Mouse (Mus musculus): ENCODE measurements at regions not wholly inside any gene's neighbourhood (a gene's known extent, or its start where the extent isn't known, plus 50 kb on each side); places are given as distances from the start of the nearest gene placed in this dataset.

DNA sequence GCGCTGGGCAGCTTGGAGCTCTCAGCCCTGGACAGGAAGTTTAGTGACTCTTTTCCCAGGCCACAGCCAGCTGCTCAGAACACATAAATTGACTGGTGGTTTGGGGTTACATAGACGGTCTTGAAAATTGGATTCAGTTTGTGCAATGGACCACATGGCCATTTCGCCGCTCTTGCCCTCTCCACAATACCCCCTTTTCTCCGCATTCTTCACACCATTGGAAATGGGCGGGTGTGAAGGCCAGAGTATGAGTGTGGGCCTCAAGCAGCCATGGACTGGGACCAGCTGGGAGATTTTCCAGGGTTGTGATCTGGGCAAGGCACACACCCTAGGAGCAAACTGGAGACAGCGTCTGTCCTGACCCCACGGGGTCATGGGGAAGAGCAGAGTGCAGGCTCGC is 135.1 kb upstream of the Cops8 start:
- no peak for DNase-seq

DNA sequence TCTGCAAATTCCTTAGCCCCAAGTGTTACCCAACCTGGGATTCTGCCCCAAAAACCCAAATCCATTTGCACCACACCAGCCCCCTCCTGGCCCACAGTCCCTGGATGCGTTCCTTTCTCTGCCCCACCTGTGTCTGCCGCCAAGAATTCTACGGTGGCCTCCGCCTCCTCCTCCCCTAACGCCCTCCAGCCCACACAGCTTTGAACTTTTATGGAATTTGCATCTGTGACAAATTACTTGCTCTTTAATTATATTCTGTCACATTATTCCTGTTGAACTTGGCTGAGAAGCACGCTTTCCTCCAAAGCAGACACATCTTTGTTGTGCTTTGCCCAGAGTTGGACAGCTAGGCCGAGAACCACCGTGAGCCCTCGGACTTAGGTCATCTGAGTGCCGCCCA is 131.8 kb upstream of the Cops8 start:
- no peak for DNase-seq

DNA sequence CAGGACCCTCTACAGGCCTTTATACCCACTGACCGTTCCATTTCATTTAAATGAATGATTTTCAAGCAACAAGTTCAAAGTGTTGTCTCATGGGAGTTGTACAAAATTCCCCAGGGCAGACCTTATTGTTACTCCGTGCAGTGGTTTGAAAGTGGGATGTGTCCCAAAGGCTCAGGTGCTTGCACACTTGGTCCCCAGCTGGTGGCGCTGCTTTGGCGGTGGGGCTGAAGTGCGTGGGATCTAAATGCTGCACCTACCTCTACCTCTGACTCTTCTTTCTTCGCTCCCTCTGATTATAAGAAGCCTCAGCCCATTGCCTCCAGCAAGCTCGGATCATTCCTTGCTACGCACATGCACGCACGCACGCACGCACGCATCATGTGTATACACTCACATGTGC is 131.0 kb upstream of the Cops8 start:
- DNase-seq: no peak

DNA sequence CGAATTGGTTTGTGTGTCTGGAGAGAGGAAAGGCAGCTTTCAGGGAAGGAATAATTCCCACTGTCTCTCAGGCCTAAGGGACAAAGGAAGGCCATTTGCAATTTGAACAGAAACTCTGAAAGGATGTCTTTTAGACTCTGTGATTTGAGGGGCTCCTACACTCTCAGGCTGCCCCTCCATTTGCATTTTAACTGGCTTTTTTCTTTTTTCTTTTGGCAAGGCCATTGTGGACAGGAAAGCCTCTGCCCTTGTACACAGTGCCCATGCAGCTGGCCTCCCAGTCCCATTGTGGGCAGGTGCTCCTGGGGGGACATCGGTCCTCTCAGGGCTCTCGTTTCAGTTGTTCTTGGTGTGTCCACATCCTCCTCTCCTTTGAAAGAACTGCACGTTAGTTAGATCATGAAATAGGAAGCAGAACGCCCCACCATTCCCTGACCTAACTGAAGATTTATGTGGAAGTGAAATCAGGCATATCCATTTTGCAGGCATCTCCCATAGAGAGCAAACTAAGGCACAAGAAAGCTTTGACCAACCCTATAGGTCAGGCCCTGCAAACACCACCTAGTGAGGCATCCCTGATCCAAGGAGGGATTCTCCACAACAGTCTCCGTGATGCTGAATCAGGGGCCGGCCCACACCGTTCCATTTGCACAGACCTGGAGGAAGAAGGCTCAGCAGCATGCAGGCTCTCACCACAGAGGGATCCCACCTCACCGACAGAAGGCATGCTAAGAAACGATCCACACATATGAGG is 127.5 kb upstream of the Cops8 start:
- DNase-seq: no peak

DNA sequence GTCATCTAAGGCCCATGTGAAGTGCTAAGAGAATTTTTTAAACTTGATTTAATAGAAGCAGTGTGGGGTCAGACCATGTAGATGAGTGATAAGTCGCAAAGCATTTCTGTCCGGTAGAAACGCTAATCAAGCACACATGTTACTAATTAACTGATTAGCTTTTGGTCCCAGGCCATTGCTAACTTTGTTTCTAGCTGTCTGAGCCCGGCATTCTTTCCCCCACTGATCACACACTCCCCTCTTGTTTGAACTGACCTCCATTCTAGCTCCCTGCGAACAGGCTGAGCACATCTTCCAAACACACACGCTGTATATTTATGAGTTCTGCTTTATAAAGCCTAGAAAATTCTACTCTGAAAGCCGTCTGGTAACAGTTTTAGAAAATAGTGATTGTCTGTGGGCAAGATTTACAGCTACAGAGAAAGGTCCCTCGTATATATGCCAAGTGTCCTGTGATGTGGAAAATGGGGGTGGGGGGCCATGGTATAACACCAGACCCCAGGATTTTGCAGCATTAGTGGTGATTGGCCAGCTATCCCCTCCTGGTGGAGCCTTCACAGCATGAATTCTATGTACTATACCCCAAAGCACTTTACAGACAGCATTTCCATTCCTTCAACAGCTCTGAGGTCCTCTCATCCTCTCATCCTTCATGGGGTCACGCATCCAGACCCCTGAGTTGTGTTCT is 126.1 kb upstream of the Cops8 start:
- no peak for DNase-seq

DNA sequence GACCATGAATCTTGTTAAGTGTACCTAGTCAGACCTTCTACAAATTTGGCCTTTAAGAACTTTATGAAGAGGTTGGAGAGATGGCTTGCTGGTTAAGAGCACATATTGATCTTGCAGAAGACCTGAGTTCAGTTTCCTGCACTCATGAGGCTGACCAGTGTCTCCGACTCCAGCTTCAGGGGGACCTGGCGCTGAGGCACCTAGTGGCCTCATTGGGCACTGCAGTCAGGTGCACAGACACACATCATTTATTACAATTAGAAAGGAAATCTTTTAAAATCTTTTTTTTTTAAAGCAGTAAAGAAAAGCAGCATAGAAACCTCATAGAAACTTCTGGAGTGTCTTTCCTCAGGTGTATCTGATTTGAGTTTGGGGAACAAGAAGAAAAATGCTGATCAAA is 123.9 kb upstream of the Cops8 start:
- DNase-seq: no peak

DNA sequence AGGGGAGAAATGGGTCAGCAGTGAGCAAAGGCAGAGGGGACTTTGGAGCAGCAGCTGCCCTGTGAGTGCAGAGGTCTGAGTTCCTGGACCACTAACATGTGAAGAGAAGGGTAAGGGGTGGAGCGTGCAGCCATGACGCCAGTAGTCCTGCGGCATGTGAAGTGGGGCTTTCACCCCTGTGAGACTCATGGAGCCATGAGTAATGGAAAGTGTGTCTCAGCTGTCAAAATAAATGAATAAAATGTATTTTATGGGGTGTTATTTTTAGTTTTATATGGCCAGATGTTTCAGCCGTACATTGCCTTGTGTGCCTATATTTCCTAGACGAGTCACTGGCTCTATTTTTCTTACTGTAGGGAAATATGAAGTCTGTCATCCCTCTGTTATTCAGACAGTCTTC is 121.5 kb upstream of the Cops8 start:
- no peak for DNase-seq

DNA sequence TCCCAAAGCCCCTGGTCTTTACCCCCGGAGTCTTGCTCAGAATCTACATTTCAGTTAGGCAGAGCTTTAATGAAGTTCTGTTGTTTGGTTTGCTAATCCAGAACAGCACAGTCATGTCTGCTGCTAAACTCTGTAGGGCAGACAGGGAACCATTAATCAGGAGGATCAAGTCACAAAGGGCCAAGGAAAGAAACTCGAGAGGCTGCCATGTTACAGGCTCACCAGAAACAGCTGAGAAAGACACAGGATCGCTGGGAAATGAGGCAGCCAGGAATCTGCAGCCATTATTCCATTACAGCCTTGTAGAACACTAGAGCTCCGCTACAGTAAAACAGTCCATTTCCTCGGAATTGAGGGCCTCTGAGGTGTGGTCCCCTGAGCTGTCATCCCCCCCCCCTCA is 121.1 kb upstream of the Cops8 start:
- DNase-seq: no peak

DNA sequence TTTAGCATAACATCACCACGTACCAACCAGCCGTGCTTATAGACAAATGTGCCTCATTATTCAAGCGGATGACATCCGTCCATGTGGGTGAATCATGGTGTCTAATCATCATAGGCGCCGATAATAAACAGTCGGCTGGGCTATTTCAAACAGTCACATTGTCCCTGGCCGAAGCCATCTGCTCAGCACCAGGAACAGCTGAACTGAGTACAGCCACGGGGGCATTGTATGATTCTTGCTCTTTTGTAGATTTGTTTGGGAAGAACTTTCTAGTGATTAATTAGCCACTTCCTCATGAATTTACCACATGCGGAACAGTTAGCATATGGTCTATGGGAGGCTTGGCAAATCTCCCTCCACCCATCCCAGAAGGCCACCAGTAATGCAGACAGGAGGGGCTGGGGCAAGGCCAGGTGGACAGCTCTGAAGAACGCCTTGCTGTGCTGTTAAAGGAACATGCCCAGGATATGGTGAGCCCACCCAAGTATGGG is 116.4 kb upstream of the Cops8 start:
- DNase-seq: no peak

DNA sequence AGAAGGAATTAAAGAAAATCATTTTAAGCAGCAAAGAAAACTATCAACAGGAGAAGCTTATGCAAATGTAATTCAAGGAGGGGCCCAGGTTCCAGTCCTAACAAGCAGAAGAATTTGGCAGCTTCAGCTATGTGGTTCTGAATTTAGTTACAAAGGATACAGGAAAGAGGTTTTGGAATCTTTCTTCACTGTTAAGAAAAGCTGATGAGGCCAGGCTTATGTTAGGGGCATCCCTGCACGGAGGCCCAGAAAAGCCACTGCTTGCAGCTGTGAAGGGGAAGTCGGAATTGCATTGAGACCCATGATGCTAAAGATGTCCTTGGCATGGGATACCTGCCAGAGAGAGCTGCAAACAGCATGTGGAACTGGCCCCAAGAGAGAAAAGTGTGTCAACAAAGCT is 114.9 kb upstream of the Cops8 start:
- no peak for DNase-seq

DNA sequence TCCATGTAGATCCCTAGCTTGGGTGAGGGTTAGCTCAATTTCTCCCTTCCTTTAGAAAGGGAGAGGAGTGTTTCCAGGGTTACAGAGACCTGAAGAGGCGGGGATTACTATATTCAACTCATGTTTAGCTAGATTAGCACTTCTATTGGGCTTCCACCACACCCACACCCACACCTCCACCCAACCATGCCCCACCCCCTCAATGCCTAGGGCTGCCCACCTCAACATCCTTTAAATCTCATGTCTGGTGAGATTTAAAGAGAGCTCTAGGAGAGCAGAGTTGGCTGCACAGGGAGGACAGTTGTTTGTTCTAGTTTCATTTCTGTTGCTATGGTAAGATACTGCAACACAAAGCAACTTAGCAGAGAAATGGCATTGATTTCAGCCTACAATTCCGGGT is 113.8 kb upstream of the Cops8 start:
- no peak for DNase-seq

DNA sequence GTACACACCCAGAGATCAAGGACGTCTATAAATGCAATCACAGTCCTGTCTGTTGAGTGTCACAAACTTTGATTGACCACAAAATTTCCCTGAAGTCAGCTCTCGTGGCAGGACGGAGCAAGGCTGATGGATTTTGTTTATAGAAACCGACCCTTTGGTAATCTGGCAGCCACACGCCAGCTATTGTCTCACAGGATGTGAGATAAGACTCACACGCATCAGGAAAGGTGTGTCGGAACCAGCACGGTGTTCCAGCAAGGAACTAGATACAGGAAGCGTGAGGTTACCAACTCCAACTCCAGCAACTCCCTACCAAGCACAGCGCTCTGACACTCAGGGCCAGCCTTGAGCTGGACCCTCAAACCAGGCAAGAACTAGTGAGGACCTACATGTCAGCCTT is 112.4 kb upstream of the Cops8 start:
- DNase-seq: no peak

DNA sequence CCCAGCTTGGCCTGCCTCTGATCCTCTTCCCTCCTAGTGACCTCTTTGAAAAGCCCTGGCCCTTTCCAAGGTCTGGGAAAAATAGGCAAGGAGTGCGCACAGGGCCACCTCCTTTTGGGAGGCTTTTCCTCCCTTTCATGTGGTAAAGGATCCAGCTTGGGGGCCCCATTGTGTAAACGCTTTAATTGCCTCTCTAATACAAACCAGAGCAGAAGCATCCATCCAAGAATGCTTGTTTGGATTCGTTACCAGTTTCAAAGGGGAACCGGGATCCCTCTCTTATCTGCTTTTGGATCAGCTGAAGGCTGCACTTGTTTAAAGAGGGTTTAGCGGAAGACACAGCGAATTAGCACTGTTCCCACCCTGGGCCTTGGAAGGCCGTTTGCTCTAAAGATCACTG is 109.3 kb upstream of the Cops8 start:
- no peak for DNase-seq

DNA sequence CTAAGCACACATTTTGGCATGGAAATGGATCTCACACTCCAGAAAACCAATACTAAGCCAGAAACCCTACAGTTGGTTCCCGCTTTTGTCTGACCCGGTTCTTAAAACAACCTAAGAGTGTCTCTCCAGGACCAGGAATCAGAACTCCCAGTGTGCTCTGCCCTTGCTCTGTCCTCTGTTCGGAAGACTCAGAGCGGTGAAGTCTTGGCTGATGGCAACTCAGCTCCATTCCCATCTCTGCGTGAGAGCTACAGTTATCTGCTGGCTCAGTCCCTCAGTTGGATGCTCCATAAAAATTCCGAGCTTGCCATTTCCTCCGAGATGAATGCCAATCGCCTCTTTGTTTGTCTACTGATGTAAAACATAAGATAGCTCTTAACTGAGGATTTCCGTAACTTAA is 107.6 kb upstream of the Cops8 start:
- DNase-seq: no peak

DNA sequence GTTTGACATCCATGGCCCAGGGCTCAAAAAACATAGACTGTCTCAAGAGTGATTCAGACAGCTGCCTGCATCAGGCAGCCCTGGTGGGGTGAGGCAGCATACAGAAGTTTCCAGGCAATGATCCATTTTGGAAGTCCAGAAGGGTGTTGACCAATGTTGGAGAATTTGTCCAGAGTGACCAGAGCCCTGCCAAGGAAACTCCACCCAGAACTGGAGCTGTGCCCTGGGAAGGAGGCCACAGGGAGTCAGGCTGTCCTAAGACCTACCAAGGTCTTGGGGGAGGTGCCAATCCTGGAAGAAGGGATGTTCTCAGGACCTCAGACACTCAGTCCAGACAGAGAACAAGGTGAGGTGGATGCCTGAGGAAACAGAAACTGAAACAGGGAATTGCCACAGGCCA is 105.2 kb upstream of the Cops8 start:
- DNase-seq: peak in 1 of 2 experiments; percentile 8

DNA sequence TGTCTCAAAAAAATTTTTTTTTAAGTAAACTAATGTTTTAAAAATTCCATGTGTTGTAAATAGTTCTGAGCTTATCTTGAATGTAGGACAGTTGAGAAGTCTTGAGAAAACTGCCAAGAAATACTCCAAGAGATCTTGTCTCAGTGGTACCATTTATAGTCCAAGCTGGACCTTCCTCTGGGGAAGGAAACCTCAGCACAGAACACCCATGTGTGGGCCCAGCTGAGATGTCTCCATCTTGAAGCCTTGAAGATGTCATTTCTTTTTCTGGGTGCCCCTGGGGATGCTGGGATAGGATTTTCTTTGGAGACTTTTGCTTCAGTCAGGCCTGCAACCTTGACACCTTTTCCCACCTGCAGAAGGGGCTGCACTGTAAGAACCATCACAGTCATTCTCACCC is 101.4 kb upstream of the Cops8 start:
- DNase-seq: no peak

DNA sequence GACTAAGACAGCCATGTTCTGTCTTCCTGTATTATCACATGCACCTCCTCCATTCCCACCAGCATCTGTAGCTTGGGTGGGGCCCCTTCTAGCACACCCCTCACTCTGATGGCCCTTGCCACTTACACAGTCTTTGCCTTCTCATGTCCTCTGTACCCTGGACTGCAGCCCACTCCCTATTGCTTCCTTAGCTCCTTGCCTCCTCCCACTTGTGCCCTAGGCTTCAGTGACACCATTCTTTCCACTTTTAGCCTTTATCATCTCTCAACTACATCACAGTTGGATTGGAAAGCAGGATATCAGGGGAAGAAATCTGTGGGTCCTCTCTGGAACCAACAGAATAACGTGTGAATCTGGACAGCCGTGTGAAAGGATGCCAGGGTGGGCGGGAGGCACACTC is 100.4 kb upstream of the Cops8 start:
- DNase-seq: no peak

DNA sequence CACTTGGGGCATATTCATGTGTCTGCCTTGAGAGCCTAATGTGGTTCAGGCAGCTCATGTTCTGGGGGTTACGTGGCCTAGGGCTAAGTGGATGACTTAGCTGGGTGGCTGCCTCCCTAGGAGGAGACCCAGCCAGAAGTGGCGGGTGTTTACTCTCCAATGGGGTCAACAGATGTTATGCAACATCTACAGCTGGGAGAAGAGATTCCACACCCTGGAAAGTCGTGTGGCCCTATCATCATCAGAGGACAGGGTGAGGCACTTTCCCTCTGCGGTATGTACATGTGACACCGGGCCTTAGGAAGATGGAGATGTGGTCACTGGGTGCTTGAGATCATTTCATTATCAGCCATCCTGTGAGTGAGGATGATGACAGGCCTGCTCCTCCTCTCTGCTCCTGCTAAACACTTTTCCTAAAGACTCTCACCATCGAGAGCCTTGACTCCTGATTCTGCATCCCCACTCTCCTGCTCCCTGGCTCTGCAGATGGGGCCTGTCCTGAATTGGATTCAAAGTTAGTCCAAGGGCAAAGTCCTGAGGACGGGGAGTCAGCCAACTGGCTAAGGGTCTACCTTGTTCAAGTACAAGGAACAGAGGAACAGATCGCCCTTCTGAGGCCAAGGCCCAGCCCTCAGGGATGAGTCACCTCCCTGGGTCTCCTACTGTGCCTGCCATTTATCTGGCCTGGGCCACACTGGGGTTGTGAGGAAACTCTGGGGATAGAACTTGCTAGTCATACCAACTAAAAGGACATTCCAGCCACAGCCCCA is 99.8 kb upstream of the Cops8 start:
- DNase-seq: no peak

DNA sequence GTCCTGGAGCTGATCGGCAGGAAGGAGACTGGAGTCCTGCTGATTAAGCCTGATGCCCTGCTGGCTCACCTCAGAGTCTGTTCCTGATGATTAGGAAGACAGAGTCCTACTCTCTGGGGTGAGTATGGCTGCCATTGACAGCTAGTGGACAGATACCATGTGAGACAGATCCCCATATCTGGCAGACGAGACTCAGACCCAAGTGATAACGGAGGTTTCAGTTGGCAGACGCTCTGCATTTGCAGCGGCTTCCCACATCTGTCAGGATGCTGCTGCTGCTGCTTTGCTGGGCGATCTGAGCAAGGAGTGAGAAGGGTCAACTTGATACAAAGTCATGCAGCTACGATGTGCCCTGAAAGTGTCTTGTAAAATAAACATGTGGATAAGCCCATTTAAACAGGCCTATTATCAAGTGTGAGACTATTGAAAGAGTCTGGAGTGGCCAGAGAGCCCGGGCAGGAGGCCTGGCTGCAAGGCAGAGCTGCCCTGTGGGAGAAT is 98.1 kb upstream of the Cops8 start:
- no peak for DNase-seq

DNA sequence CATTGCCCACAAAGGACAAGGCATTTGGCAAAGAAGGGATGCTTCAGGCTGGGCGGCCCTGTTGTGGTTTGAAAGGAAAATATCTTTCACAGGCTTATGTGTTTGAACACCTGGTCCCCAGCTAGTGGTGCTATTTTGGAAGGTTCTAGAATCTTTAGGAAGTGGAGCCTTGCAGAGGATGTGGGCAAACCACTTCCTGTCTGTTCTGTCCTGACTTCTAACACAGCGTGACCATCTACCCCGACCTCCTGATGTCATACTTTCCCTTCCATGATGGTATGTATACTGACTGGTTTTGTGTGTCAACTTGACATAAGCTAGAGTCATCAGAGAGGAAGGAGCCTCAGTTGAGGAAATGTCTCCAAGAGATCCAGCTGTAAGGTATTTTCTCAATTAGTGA is 97.2 kb upstream of the Cops8 start:
- peak in 1 of 2 experiments; percentile 7 for DNase-seq

DNA sequence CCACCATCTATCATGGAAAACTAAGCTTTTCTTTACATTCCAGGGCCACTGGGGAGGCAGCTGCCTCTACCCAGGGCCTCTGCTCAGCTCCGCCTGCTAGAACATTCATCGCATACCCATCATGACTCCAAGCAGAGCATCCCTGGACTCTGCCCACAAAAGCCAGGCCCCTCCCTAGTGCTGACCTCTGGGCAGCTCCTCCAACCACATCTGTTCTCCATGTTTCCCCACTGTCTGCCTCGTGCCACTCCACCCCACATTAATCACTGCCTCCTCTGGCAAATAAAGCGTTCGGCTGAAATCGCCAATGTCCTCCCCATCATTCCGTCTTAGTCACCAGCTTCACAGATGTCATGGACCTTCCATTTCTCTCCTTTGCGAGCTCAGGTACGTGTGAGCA is 96.2 kb upstream of the Cops8 start:
- no peak for DNase-seq

DNA sequence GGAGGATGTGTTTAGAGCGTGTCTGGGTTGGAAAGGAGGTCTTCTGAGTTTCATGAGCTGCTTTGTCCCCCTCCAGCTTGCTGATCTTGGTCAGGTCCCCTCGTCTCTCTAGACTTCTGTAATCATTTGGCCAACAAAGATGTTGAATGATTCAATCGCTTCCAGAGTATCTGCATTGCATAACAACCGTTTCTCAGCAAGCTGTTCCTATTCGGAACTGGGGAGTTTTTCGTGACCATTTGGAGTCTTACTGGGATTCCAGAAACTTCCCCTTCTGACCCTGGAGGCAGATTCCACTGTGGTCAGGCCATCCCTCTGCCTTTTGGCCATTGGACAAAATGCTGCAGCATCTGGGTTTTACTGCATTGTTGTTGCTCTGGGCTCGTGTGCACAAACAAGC is 93.4 kb upstream of the Cops8 start:
- DNase-seq: no peak

DNA sequence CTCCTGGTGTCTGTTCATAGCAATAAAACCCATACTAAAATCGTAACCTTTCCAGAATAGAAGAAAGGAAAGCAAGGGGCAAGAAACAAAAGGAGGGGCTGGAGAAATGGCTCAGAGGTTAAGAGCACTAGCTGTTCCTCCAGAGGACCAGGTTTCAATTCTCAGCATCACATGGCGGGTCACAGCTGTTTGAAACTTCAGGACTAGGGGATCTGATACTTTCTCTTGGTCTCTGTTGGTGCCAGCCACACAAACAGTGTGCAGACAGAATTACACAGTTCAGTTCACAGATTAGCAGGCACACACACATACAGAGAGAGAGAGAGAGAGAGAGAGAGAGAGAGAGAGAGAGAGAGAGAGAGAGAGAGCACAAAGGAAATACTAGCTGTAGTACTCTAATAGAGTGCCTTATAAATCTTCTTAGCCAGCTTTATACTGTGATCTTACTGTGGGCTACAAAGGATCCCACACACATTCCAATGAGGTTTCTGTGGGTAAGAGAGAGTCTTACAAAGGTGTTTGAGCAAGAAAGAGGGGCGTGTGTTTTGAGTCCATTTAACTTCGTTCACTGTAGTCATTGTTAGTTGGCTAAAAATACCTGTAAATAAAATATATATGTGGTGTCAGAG is 89.2 kb upstream of the Cops8 start:
- DNase-seq: no peak

All from thymus, adult 18-20 months (tissue).